Mouse (Mus musculus): ENCODE data around the gene Pin4.

DNA sequence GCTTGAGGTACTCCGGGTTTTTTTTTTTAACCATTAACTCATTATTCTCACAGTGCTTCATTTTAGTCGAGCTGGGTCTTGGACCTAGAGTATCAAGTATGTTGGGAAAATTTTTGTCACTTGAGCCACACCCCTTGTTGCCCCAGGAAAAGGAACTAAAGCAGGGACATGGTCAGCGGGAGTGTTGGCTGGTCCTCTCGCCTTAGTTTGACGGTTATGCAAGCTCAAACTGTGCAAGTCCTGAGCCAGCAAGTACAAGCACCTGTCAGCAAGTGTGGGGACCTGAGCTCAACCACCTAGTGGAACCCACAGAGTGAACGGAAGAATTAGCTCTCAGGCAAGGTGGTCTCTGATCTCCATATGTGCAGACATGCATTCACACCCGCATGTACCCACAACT lies 17.4 kb upstream of the Pin4 start:
- TF ChIP-seq POLR2A (IDR thresholded peaks at IDR 0.05; ENCODE audit: extremely low read depth, insufficient read depth, low read length) (no peak), CTCF (IDR thresholded peaks at IDR 0.05; ENCODE audit: extremely low read depth, insufficient read depth, low read length) (no peak)
